Mouse (Mus musculus) forebrain, postnatal 0 days (tissue): ENCODE data around the gene Olfr206. TPM values are rescaled to one million over a fixed set of nuclear protein-coding genes. Genes with fewer than 3 reads are reported as not detected.
"Not testable (repeated sequence)": the region's sequence is repeated elsewhere in the genome, so short reads cannot be mapped to it uniquely, and the experiment has no call there.

Source experiments
- ATAC-seq: fragments of 200-750 bp; cut with Nextera tagmentation; 2 replicates; pipeline ENCODE4 v1.8.0; 2017; ENCODE audit warnings: mild to moderate bottlenecking, moderate library complexity
- DNase-seq: peaks from one replicate; pipeline ENCODE4 v3.0.0-alpha.2; 2015
- H3K27ac ChIP-seq: fragments of 300-500 bp; sonication (generic); 2 replicates; pipeline ENCODE4 v1.5.1; 2014; ENCODE audit warnings: low read depth, mild to moderate bottlenecking, antibody characterized with exemption, low read length, moderate library complexity, mixed read lengths
- H3K27me3 ChIP-seq: fragments of 300-500 bp; sonication (generic); 2 replicates; pipeline ENCODE4 v1.6.1; 2014; ENCODE audit warnings: mild to moderate bottlenecking, low read length, mixed read lengths; ENCODE audit not compliant: insufficient read depth
- H3K36me3 ChIP-seq: fragments of 300-500 bp; sonication (generic); 2 replicates; pipeline ENCODE4 v1.6.1; 2014; ENCODE audit warnings: mild to moderate bottlenecking, moderate library complexity; ENCODE audit not compliant: insufficient read depth
- H3K4me1 ChIP-seq: fragments of 300-500 bp; sonication (generic); 2 replicates; pipeline ENCODE4 v1.6.1; 2014; ENCODE audit warnings: antibody characterized with exemption; ENCODE audit not compliant: insufficient read depth
- H3K4me2 ChIP-seq: fragments of 300-500 bp; sonication (generic); 2 replicates; pipeline ENCODE4 v1.6.1; 2014; ENCODE audit warnings: low read depth, mild to moderate bottlenecking, moderate library complexity
- H3K4me3 ChIP-seq: fragments of 300-500 bp; sonication (generic); 2 replicates; pipeline ENCODE4 v1.5.1; 2014; ENCODE audit warnings: low read depth, low read length, mixed read lengths
- H3K9ac ChIP-seq: fragments of 300-500 bp; sonication (generic); 2 replicates; pipeline ENCODE4 v1.6.1; 2014; ENCODE audit warnings: mild to moderate bottlenecking
- H3K9me3 ChIP-seq: fragments of 300-500 bp; sonication (generic); 2 replicates; pipeline ENCODE4 v1.6.1; 2016; ENCODE audit warnings: low read length
- CTCF ChIP-seq: sonication (generic); IDR thresholded peaks from 2 replicates; pipeline ENCODE4 v1.5.1; 2016; ENCODE audit warnings: antibody characterized with exemption, control low read depth, low read depth
- WGBS: fragments of 180-500 bp; shearing (Covaris S2); extraction: QIAGEN DNeasy Blood & Tissue Kit; methylation state at CpG from one replicate; pipeline ENCODE4 v1.1.7; 2014; 5-methylcytosine and 5-hydroxymethylcytosine counted together
- polyA plus RNA-seq: library from polyadenylated mRNA; unstranded; fragments of >200 nt; fragmentation: Nextera tagmentation; extraction: Ambion mirVana; gene quantifications from 2 replicates; pipeline ENCODE4 v1.2.1, GENCODE M21; 2015
- total RNA-seq: library from RNA; depleted of rRNA; stranded (reverse); fragments of >200 nt; gene quantifications from 2 replicates; pipeline ENCODE4 v1.2.3, GENCODE M21; 2014; rRNA removed

Olfr206 gene
- total RNA-seq (not detected in 2 replicates), polyA plus RNA-seq (not detected in 2 replicates)

GRCm38 (mm10) chr16:59349146-59349545 lies at the start of gene Olfr206:
Gene Olfr206, minus strand, starts transcription at chr16:59349246.
- DNase-seq (no peak), ATAC-seq (no peak)
- no peak for TF ChIP-seq CTCF

GRCm38 (mm10) chr16:59393300-59393699 lies 44.3 kb upstream of the Olfr206 start:
- DNase-seq, result peak; percentile 64

More at GRCm38 (mm10) chr16:59349146-59349545, at the start of gene Olfr206:
- Histone ChIP-seq H3K4me3 (no peak within 1 kb of the TSS), H3K9me3 (no peaks in the 10 kb centered on the region), H3K27me3 (no peaks in the 10 kb centered on the region), H3K27ac (no peak within 1 kb of the TSS), H3K36me3 (no peaks in the 10 kb centered on the region), H3K9ac (no peak within 1 kb of the TSS), H3K4me1 (no peaks in the 10 kb centered on the region), H3K4me2 (no peak within 1 kb of the TSS)
- WGBS, result 84% methylated on average over 1 of the region's 1 CpGs

GRCm38 (mm10) chr16:59363893-59364292 lies 14.8 kb upstream of the Olfr206 start, which contains the start of gene Olfr209:
Gene Olfr209, minus strand, starts transcription at chr16:59363993.
- H3K27me3 ChIP-seq, result no peaks in the 10 kb centered on the region
- H3K27ac ChIP-seq, result no peak within 1 kb of the TSS
- DNase-seq (no peak), ATAC-seq (no peak)
- H3K4me2 ChIP-seq, result no peak within 1 kb of the TSS
- no peak for TF ChIP-seq CTCF
- H3K36me3 ChIP-seq, result no peaks in the 10 kb centered on the region
- H3K9me3 ChIP-seq, result no peaks in the 10 kb centered on the region
- 72% methylated on average over 2 of the region's 2 CpGs for WGBS
- H3K4me3 ChIP-seq, result no peak within 1 kb of the TSS
- H3K4me1 ChIP-seq, result no peaks in the 10 kb centered on the region
- H3K9ac ChIP-seq, result no peak within 1 kb of the TSS

More at GRCm38 (mm10) chr16:59393300-59393699, 44.3 kb upstream of the Olfr206 start:
- Histone ChIP-seq H3K4me2 (no peak overlapping the region), H3K4me1 (no peaks in the 10 kb centered on the region), H3K4me3 (no peak overlapping the region), H3K9ac (no peak overlapping the region), H3K27me3 (no peaks in the 10 kb centered on the region), H3K27ac (no peak overlapping the region), H3K9me3 (no peaks in the 10 kb centered on the region), H3K36me3 (no peaks in the 10 kb centered on the region)
- peak; percentile 96 for ATAC-seq
- no peak for TF ChIP-seq CTCF
- 66% methylated on average over 3 of the region's 3 CpGs for WGBS

GRCm38 (mm10) chr16:59331038-59331437 lies 18.0 kb downstream of the Olfr206 start, which contains the start of gene Olfr205:
Gene Olfr205, minus strand, starts transcription at chr16:59331138.
- no peak for ATAC-seq

GRCm38 (mm10) chr16:59323262-59323661 lies 25.8 kb downstream of the Olfr206 start:
- H3K36me3 ChIP-seq, H3K4me3 ChIP-seq, H3K27ac ChIP-seq, H3K4me1 ChIP-seq, ATAC-seq, H3K27me3 ChIP-seq, H3K9ac ChIP-seq, DNase-seq, H3K4me2 ChIP-seq, H3K9me3 ChIP-seq: not testable (repeated sequence)
- 41% methylated on average over 1 of the region's 1 CpGs for WGBS

More at GRCm38 (mm10) chr16:59331038-59331437, 18.0 kb downstream of the Olfr206 start, which contains the start of gene Olfr205:
- no peak within 1 kb of the TSS for H3K4me3 ChIP-seq
- no peak within 1 kb of the TSS for H3K27ac ChIP-seq
- H3K4me1 ChIP-seq, result no peaks in the 10 kb centered on the region
- no peak for DNase-seq
- no peak within 1 kb of the TSS for H3K4me2 ChIP-seq
- H3K36me3 ChIP-seq, result no peaks in the 10 kb centered on the region
- TF ChIP-seq CTCF, result no peak
- no peaks in the 10 kb centered on the region for H3K27me3 ChIP-seq
- H3K9ac ChIP-seq, result no peak within 1 kb of the TSS
- H3K9me3 ChIP-seq, result no peaks in the 10 kb centered on the region

GRCm38 (mm10) chr16:59318148-59318547 lies 30.9 kb downstream of the Olfr206 start, which contains the start of gene Olfr204:
Gene Olfr204, minus strand, starts transcription at chr16:59318248.
- no peaks in the 10 kb centered on the region for H3K4me1 ChIP-seq
- H3K27ac ChIP-seq, result no peak within 1 kb of the TSS
- H3K9ac ChIP-seq, result no peak within 1 kb of the TSS
- H3K9me3 ChIP-seq, result no peaks in the 10 kb centered on the region
- DNase-seq (no peak), ATAC-seq (no peak)
- no peaks in the 10 kb centered on the region for H3K36me3 ChIP-seq
- no peaks in the 10 kb centered on the region for H3K27me3 ChIP-seq
- TF ChIP-seq CTCF, result no peak
- H3K4me3 ChIP-seq, result no peak within 1 kb of the TSS
- no peak within 1 kb of the TSS for H3K4me2 ChIP-seq

GRCm38 (mm10) chr16:59298581-59298980 lies 50.5 kb downstream of the Olfr206 start, which contains the start of gene Olfr203:
Gene Olfr203, plus strand, starts transcription at chr16:59298881.
- DNase-seq (no peak), ATAC-seq (no peak)
- Histone ChIP-seq H3K36me3 (no peaks in the 10 kb centered on the region), H3K27ac (no peak within 1 kb of the TSS), H3K4me3 (no peak within 1 kb of the TSS), H3K9me3 (no peaks in the 10 kb centered on the region), H3K4me2 (no peak within 1 kb of the TSS), H3K9ac (no peak within 1 kb of the TSS), H3K27me3 (no peaks in the 10 kb centered on the region), H3K4me1 (no peaks in the 10 kb centered on the region)
- TF ChIP-seq CTCF, result no peak
- WGBS, result 90% methylated on average over 2 of the region's 2 CpGs

Other genes starting within 250 kb of the Olfr206 start
- not detected in 2 replicates for gene Olfr193, start 237.4 kb downstream of the Olfr206 start, total RNA-seq
- gene Olfr193, start 237.4 kb downstream of the Olfr206 start, polyA plus RNA-seq, result not detected in 2 replicates
- not detected in 2 replicates for gene Olfr194, start 228.2 kb downstream of the Olfr206 start, total RNA-seq
- gene Olfr194, start 228.2 kb downstream of the Olfr206 start, polyA plus RNA-seq, result not detected in 2 replicates
- not detected in 2 replicates for gene Olfr195, start 202.2 kb downstream of the Olfr206 start, total RNA-seq
- not detected in 2 replicates for gene Olfr195, start 202.2 kb downstream of the Olfr206 start, polyA plus RNA-seq
- gene Olfr196, start 178.8 kb downstream of the Olfr206 start, total RNA-seq, result not detected in 2 replicates
- not detected in 2 replicates for gene Olfr196, start 178.8 kb downstream of the Olfr206 start, polyA plus RNA-seq
- gene Olfr198, start 145.7 kb downstream of the Olfr206 start, total RNA-seq, result not detected in 2 replicates
- gene Olfr198, start 145.7 kb downstream of the Olfr206 start, polyA plus RNA-seq, result not detected in 2 replicates
- gene Olfr199, start 129.5 kb downstream of the Olfr206 start, total RNA-seq, result not detected in 2 replicates
- not detected in 2 replicates for gene Olfr199, start 129.5 kb downstream of the Olfr206 start, polyA plus RNA-seq
- not detected in 2 replicates for gene Olfr201, start 76.6 kb downstream of the Olfr206 start, total RNA-seq
- gene Olfr201, start 76.6 kb downstream of the Olfr206 start, polyA plus RNA-seq, result not detected in 2 replicates
- gene Olfr202, start 62.5 kb downstream of the Olfr206 start, total RNA-seq, result not detected in 2 replicates
- not detected in 2 replicates for gene Olfr202, start 62.5 kb downstream of the Olfr206 start, polyA plus RNA-seq
- gene Olfr203, start 50.4 kb downstream of the Olfr206 start, total RNA-seq, result not detected in 2 replicates
- not detected in 2 replicates for gene Olfr203, start 50.4 kb downstream of the Olfr206 start, polyA plus RNA-seq
- gene Olfr204, start 31.0 kb downstream of the Olfr206 start, total RNA-seq, result not detected in 2 replicates
- not detected in 2 replicates for gene Olfr204, start 31.0 kb downstream of the Olfr206 start, polyA plus RNA-seq
- gene Olfr205, start 18.1 kb downstream of the Olfr206 start, total RNA-seq, result not detected in 2 replicates
- gene Olfr205, start 18.1 kb downstream of the Olfr206 start, polyA plus RNA-seq, result not detected in 2 replicates
- not detected in 2 replicates for gene Olfr209, start 14.7 kb upstream of the Olfr206 start, total RNA-seq
- not detected in 2 replicates for gene Olfr209, start 14.7 kb upstream of the Olfr206 start, polyA plus RNA-seq
- gene Gabrr3, start 58.1 kb upstream of the Olfr206 start, total RNA-seq, result not detected in 2 replicates
- 0.04 TPM in 1 of 2 replicates, not detected in the other for gene Gabrr3, start 58.1 kb upstream of the Olfr206 start, polyA plus RNA-seq
- gene Riox2, start 122.5 kb upstream of the Olfr206 start, total RNA-seq, result 9.8 and 11.2 TPM in 2 replicates
- 10.6 and 12.2 TPM in 2 replicates for gene Riox2, start 122.5 kb upstream of the Olfr206 start, polyA plus RNA-seq